Mouse (Mus musculus) bone marrow, adult 2 months (tissue): ENCODE measurements around the gene Tmem236. TPM values are rescaled to one million over a fixed set of nuclear protein-coding genes. Genes with fewer than 3 reads are reported as not detected.

Experiments used
- H3K27ac ChIP-seq: fragments of 200-500 bp; 2 replicates; pipeline ENCODE4 v1.5.1; 2012; ENCODE audit warnings: low read depth, mild to moderate bottlenecking, control low read depth, inconsistent platforms, low read length; ENCODE audit not compliant: control insufficient read depth, poor library complexity, insufficient read depth
- H3K4me1 ChIP-seq: fragments of 200-500 bp; 2 replicates; pipeline ENCODE4 v1.6.1; 2011; ENCODE audit warnings: low read length; ENCODE audit not compliant: control insufficient read depth, insufficient read depth
- H3K4me3 ChIP-seq: fragments of 200-500 bp; replicated peaks from 2 replicates; pipeline ENCODE3; 2011; ENCODE audit warnings: mild to moderate bottlenecking, low read depth, low read length, control low read depth; ENCODE audit not compliant: control insufficient read depth
- CTCF ChIP-seq: fragments of 200-500 bp; IDR thresholded peaks from 2 replicates; pipeline ENCODE4 v1.5.1; 2011; ENCODE audit warnings: low read length, control low read depth; ENCODE audit not compliant: control insufficient read depth, insufficient read depth
- POLR2A ChIP-seq: fragments of 200-500 bp; IDR thresholded peaks from 2 replicates; pipeline ENCODE4 v1.6.1; 2011; ENCODE audit warnings: low read depth, mild to moderate bottlenecking, control low read depth, low read length, borderline replicate concordance; ENCODE audit not compliant: control insufficient read depth
- WGBS: fragments of 180-500 bp; shearing (Covaris S2); methylation state at CpG from one replicate; pipeline ENCODE4 v1.1.7; 2018; 5-methylcytosine and 5-hydroxymethylcytosine counted together
- polyA plus RNA-seq: library from polyadenylated mRNA; stranded (reverse); fragments of >200 nt; gene quantifications from 2 replicates; pipeline ENCODE4 v1.2.4, GENCODE M21; 2011; ENCODE audit warnings: low replicate concordance; ENCODE audit not compliant: missing spikeins, insufficient read depth, insufficient read length

The Tmem236 gene
- polyA plus RNA-seq, 1 experiment = not detected

DNA sequence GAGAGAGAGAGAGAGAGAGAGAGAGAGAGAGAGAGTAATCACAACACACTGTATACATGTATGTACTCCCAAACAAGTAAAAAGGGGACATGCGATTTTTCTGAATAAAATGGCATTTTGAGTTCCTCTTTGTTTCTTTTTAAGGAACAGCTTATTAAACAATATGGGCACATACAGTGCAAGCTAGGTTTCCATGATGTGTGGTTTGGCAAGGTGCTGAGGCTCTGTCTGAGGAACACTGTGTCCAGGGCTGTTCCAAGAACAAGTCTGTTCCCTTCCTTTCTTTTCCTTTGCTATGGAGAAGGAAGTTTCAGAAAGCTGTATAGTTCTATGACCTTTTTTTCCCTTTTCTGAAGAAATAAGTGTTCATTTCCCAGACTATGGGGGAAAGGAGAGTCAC lies 30.0 kb downstream of the Tmem236 start:
- TF ChIP-seq POLR2A (no peak), CTCF (no peak)
- H3K4me3 ChIP-seq = no peak overlapping the region
- H3K4me1 ChIP-seq = peaks cover 2% of the 10 kb centered on the region; the same call in 1 of the 2 replicates
- 32% methylated on average over 1 of the region's 1 CpGs for WGBS
- H3K27ac ChIP-seq = no peak overlapping the region

DNA sequence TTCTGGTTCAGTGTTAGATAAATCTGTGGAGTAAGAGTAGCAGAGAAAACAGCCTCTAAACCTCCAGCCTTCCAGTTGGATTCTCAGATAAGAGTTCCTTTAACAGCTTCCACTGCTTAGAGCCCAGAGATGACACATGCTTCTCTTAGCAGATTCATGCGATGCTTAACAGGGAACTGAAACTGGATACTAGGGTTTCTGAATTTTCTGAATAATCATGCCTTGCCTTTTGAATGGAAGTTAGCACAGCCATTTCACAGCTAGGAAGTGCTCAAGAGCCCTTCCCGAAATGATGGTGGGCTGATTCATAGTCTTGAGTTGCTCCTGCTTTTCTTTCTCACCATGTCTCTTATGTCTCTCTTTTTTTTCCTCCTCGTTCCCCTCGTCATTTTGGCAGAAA lies 32.5 kb downstream of the Tmem236 start:
- Histone ChIP-seq H3K27ac (no peak overlapping the region), H3K4me1 (no peaks in the 10 kb centered on the region), H3K4me3 (no peak overlapping the region)
- WGBS = 43% methylated on average over 4 of the region's 4 CpGs
- TF ChIP-seq CTCF (no peak), POLR2A (no peak)

DNA sequence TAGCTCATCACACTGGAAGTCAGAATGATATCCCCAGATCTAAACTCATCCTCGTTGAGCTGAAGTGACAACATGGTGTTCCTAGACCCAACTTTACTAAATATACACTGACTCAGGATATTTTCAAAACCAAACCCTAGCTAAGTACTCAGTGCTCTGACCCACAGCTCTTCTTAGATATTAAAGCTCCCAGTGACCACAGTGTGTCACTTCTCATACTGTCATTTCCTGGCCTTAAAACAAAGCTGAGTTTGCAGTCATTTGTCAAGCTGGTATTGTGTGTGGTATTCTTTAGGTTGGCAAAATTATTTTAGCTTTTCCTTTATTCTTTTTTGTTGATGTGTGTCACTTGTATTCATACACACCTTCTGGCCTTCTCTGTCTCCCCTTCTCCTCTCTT lies 36.4 kb downstream of the Tmem236 start:
- 63% methylated on average over 1 of the region's 1 CpGs for WGBS
- TF ChIP-seq CTCF (no peak), POLR2A (no peak)

DNA sequence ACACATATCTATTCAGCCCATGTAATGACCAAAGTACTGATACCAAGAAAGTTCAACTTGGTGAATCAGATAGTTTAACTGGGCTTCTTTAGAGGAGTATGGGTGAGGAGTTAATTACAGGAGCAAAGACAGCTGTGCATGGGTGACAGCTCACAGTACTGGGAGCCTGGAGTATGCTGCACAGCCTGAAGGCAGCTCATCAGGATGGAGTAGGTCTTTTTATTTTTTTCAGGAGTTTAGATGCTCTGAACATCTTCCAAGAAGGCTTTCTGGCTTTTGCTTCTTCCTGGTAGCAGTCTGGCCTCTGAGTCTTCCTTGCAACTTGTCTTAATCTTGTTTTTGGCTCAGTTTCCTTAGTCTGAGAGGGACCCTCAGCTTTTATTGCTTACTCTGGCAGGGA lies 37.3 kb downstream of the Tmem236 start:
- no peak overlapping the region for H3K27ac ChIP-seq
- no peak overlapping the region for H3K4me3 ChIP-seq
- TF ChIP-seq POLR2A (no peak), CTCF (no peak)
- H3K4me1 ChIP-seq = no peaks in the 10 kb centered on the region

More for the DNA sequence above, 36.4 kb downstream of the Tmem236 start:
- Histone ChIP-seq H3K27ac (no peak overlapping the region), H3K4me1 (no peaks in the 10 kb centered on the region), H3K4me3 (no peak overlapping the region)

DNA sequence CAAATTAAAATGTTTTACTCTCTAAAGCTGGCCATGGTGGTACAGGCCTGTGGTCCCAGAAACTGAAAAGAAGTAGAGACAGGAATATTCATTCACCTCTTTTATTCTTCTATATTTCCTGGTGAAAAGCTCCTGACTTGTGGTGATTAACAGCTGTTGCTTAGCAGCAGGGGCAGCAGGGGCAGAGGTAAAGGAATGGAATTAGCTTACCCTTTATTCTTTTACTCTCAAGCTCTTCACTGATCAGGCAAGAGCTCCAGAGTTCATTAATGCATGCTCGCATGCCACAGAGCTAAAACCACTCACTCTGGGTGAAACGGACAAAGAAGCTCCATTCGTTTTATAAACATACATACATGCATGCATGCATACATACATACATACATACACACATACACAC lies 40.4 kb downstream of the Tmem236 start:
- 78% methylated on average over 3 of the region's 3 CpGs for WGBS
- no peak overlapping the region for H3K4me3 ChIP-seq
- H3K4me1 ChIP-seq = no peaks in the 10 kb centered on the region
- H3K27ac ChIP-seq = no peak overlapping the region
- TF ChIP-seq POLR2A (no peak), CTCF (no peak)

DNA sequence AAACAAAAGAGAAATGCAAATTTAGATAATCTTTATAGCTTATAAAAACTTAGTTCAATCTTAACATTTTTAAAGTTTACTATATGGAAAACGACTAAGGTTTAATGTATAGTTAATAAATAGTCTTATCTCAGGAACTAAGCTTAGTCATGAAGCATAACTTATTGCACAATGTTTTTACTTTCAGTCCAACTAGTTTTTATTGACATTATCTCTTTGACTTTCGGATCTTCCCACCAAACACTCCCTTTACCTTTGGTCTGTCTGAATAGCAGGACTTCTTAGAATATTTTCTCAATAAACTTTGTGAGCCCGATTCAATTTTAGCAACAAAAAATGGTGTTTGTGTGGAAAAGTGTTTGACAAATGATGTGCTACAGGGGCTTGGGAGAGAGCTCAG lies 42.3 kb downstream of the Tmem236 start:
- 72% methylated on average over 3 of the region's 3 CpGs for WGBS
- Histone ChIP-seq H3K4me3 (no peak overlapping the region), H3K27ac (no peak overlapping the region), H3K4me1 (no peaks in the 10 kb centered on the region)
- no peak for TF ChIP-seq POLR2A
- TF ChIP-seq CTCF = no peak

DNA sequence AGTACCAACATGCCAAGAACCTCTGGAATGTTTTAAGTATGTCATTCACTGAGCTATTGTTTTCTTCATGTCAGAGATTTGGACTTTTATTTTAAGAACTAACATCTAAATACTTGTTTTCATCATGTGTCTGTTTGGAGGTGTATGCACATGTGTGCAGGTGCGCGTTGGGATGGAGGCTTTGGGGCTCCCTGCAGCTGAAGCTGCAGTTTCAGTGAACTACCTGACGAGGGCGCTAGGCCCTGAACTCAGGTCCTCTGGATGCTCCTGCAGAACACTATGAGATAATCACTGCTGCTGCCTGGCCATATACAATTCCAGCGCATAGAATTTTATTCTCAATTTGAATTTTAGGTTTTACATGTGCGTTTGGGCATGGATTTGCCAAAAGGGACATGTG lies 43.8 kb downstream of the Tmem236 start:
- 88% methylated on average over 6 of the region's 6 CpGs for WGBS
- Histone ChIP-seq H3K4me1 (no peaks in the 10 kb centered on the region), H3K4me3 (no peak overlapping the region), H3K27ac (no peak overlapping the region)
- TF ChIP-seq POLR2A (no peak), CTCF (peak; percentile 32; the same call in 1 of the 2 replicates)

DNA sequence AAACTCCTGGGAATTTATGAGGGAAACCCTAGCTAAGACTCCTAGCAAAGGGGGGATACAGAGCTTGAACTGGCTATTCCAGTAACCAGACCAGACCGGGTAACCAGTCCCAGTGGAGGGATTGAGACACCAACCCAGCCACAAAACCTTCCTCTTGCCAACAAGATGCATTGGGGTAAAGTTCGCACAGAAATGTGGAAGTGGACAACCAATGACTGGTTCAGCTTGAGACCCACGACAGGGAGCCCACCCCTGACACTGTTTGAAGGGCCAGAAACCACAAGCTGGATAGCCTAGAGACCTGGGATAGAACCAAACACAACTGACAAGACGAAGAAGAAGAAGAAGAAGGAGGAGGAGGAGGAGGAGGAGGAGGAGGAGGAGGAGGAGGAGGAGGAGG lies 50.1 kb downstream of the Tmem236 start:
- TF ChIP-seq CTCF = no peak
- no peak for TF ChIP-seq POLR2A
- Histone ChIP-seq H3K4me1 (no peaks in the 10 kb centered on the region; the same call in 1 of the 2 replicates), H3K27ac (no peak overlapping the region), H3K4me3 (no peak overlapping the region)
- 15% methylated on average over 3 of the region's 4 CpGs for WGBS

DNA sequence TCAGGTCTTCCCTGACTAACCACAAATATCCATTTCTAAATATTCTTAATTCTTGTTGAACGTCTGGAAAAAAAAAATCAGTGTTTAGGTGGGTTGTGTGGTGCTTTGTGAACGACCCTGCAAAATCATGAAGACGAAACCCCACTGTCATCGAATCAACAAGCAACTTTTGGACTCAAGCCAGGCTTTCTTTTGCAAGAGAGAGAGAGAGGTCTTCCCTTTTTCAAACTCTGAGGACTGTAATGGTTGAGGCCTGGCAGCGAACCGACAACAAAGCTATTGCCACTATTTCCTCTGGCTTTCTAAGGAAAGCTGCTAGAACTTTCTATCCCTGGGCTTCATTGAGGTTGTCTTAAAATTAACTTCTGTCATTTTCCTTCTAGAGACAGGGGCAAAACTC lies 54.2 kb downstream of the Tmem236 start:
- TF ChIP-seq CTCF (no peak), POLR2A (no peak)
- Histone ChIP-seq H3K27ac (peak overlapping the region; percentile 60; the same call in 1 of the 2 replicates), H3K4me3 (no peak overlapping the region), H3K4me1 (no peaks in the 10 kb centered on the region; the same call in 1 of the 2 replicates)
- WGBS = 13% methylated on average over 6 of the region's 6 CpGs
